Mouse (Mus musculus): ENCODE results near the gene Sash1.
A peak's percentile ranks its signal among the peaks of the same experiment; 100 is the strongest.

Gene Sash1

GRCm38 (mm10) chr10:8885630-8886527, at the start of gene Sash1:
Sash1 (minus strand) TSS chr10:8886070.
- peak; percentile 92 for DNase-seq

GRCm38 (mm10) chr10:8935601-8936000, 49.7 kb upstream of the Sash1 start:
- DNase-seq: peak; percentile 50

GRCm38 (mm10) chr10:8933451-8934372, 47.8 kb upstream of the Sash1 start:
- DNase-seq: peak; percentile 32

- no peak for DNase-seq
Measured at GRCm38 (mm10) chr10:8931548-8932240, 45.8 kb upstream of the Sash1 start.

GRCm38 (mm10) chr10:8930672-8931071, 44.8 kb upstream of the Sash1 start:
- no peak for DNase-seq

GRCm38 (mm10) chr10:8928775-8929647, 43.1 kb upstream of the Sash1 start:
- DNase-seq: no peak

- DNase-seq: no peak
Measured at GRCm38 (mm10) chr10:8928261-8928660, 42.4 kb upstream of the Sash1 start.

GRCm38 (mm10) chr10:8926906-8927305, 41.0 kb upstream of the Sash1 start:
- DNase-seq: no peak

GRCm38 (mm10) chr10:8926295-8926694, 40.4 kb upstream of the Sash1 start:
- no peak for DNase-seq

GRCm38 (mm10) chr10:8925299-8925698, 39.4 kb upstream of the Sash1 start:
- no peak for DNase-seq

GRCm38 (mm10) chr10:8921098-8921693, 35.3 kb upstream of the Sash1 start:
- DNase-seq: no peak

GRCm38 (mm10) chr10:8917798-8918197, 31.9 kb upstream of the Sash1 start:
- no peak for DNase-seq

GRCm38 (mm10) chr10:8917350-8917749, 31.5 kb upstream of the Sash1 start:
- no peak for DNase-seq

- no peak for DNase-seq
Measured at GRCm38 (mm10) chr10:8915755-8916154, 29.9 kb upstream of the Sash1 start.

GRCm38 (mm10) chr10:8913904-8914303, 28.0 kb upstream of the Sash1 start:
- no peak for DNase-seq

GRCm38 (mm10) chr10:8912706-8913275, 26.9 kb upstream of the Sash1 start:
- DNase-seq: peak; percentile 48

- DNase-seq: no peak
Measured at GRCm38 (mm10) chr10:8912213-8912612, 26.3 kb upstream of the Sash1 start.

- no peak for DNase-seq
Measured at GRCm38 (mm10) chr10:8910237-8910990, 24.5 kb upstream of the Sash1 start.

GRCm38 (mm10) chr10:8903086-8903485, 17.2 kb upstream of the Sash1 start:
- no peak for DNase-seq

GRCm38 (mm10) chr10:8902412-8902811, 16.5 kb upstream of the Sash1 start:
- DNase-seq: no peak

All from kidney, postnatal 10 days (tissue).